Mouse (Mus musculus) small intestine, adult 2 months (tissue): ENCODE measurements at regions not wholly inside any gene's neighbourhood (a gene's known extent, or its start where the extent isn't known, plus 50 kb on each side); places are given as distances from the start of the nearest gene placed in this dataset.

Source experiments
- CTCF ChIP-seq: fragments of 200-500 bp; IDR thresholded peaks from 2 replicates; pipeline ENCODE4 v1.5.1; 2012; ENCODE audit warnings: low read depth, mild to moderate bottlenecking, control low read depth, inconsistent platforms, low read length, moderate library complexity, mixed read lengths; ENCODE audit not compliant: insufficient replicate concordance, insufficient read length; ENCODE audit errors: extremely low read depth
- POLR2A ChIP-seq: fragments of 200-500 bp; IDR thresholded peaks from 2 replicates; pipeline ENCODE4 v1.6.1; 2012; ENCODE audit warnings: low read depth, mild to moderate bottlenecking, control low read depth, inconsistent platforms, low read length, moderate library complexity

GRCm38 (mm10) chr5:119580798-119581197 lies 89.7 kb upstream of the Tbx3 start:
- TF ChIP-seq CTCF (no peak), POLR2A (no peak)
